Mouse (Mus musculus) heart, postnatal 0 days (tissue): ENCODE results near the gene Slfn9. TPM values are rescaled to one million over a fixed set of nuclear protein-coding genes. Genes with fewer than 3 reads are reported as not detected.

Source experiments
- ATAC-seq: fragments of 200-750 bp; cut with Nextera tagmentation; 2 replicates; pipeline ENCODE4 v1.8.0; 2017; ENCODE audit warnings: low read depth, moderate number of reproducible peaks, moderate library complexity; ENCODE audit not compliant: insufficient read depth
- DNase-seq: peaks from one replicate; pipeline ENCODE4 v3.0.0-alpha.2; 2016; ENCODE audit warnings: low spot score
- H3K27ac ChIP-seq: fragments of 300-500 bp; sonication (generic); 2 replicates; pipeline ENCODE4 v1.5.1; 2014; ENCODE audit warnings: low read depth, mild to moderate bottlenecking
- H3K27me3 ChIP-seq: fragments of 300-500 bp; sonication (generic); 2 replicates; pipeline ENCODE4 v1.6.1; 2014; ENCODE audit warnings: low read length, mixed read lengths; ENCODE audit not compliant: control insufficient read depth, insufficient read depth
- H3K36me3 ChIP-seq: fragments of 300-500 bp; sonication (generic); replicated peaks from 2 replicates; pipeline ENCODE4 v1.6.1; 2014; ENCODE audit warnings: low read length, mixed read lengths; ENCODE audit not compliant: control insufficient read depth, insufficient read depth
- H3K4me1 ChIP-seq: fragments of 300-500 bp; sonication (generic); 2 replicates; pipeline ENCODE4 v1.6.1; 2014; ENCODE audit warnings: antibody characterized with exemption; ENCODE audit not compliant: control insufficient read depth, insufficient read depth
- H3K4me2 ChIP-seq: fragments of 300-500 bp; sonication (generic); 2 replicates; pipeline ENCODE4 v1.6.1; 2014; ENCODE audit warnings: low read depth, mild to moderate bottlenecking, low read length, moderate library complexity
- H3K4me3 ChIP-seq: fragments of 300-500 bp; sonication (generic); 2 replicates; pipeline ENCODE4 v1.5.1; 2014; ENCODE audit warnings: low read depth, low read length
- H3K9ac ChIP-seq: fragments of 300-500 bp; sonication (generic); replicated peaks from 2 replicates; pipeline ENCODE4 v1.6.1; 2014; ENCODE audit warnings: low read depth, low read length, mixed read lengths
- H3K9me3 ChIP-seq: fragments of 300-500 bp; sonication (generic); replicated peaks from 2 replicates; pipeline ENCODE4 v1.6.1; 2016; ENCODE audit warnings: low read length; ENCODE audit not compliant: control insufficient read depth
- CTCF ChIP-seq: IDR thresholded peaks from 2 replicates; pipeline ENCODE4 v1.5.1; 2016; ENCODE audit warnings: antibody characterized with exemption, control low read depth, low read depth
- EP300 ChIP-seq: IDR thresholded peaks from 2 replicates; pipeline ENCODE4 v1.6.1; 2016; ENCODE audit warnings: antibody characterized with exemption, low read depth
- WGBS: fragments of 180-500 bp; shearing (Covaris S2); extraction: QIAGEN DNeasy Blood & Tissue Kit; methylation state at CpG from one replicate; pipeline ENCODE4 v1.1.7; 2014; 5-methylcytosine and 5-hydroxymethylcytosine counted together
- microRNA-seq: library from miRNA; unstranded; fragments of <30 nt; microRNA quantifications from one replicate; pipeline ENCODE4, GENCODE M21; 2016
- polyA plus RNA-seq: library from polyadenylated mRNA; unstranded; fragments of >200 nt; fragmentation: Nextera tagmentation; extraction: Ambion mirVana; gene quantifications from 2 replicates; pipeline ENCODE4 v1.2.1, GENCODE M21; 2015
- total RNA-seq: library from RNA; depleted of rRNA; stranded (reverse); fragments of >200 nt; gene quantifications from 2 replicates; pipeline ENCODE4 v1.2.3, GENCODE M21; 2014; ENCODE audit warnings: low replicate concordance; rRNA removed

Gene Slfn9
- total and polyA plus RNA-seq, 2 experiments from 2014 or later, result 3.1 to 4.9 TPM

DNA sequence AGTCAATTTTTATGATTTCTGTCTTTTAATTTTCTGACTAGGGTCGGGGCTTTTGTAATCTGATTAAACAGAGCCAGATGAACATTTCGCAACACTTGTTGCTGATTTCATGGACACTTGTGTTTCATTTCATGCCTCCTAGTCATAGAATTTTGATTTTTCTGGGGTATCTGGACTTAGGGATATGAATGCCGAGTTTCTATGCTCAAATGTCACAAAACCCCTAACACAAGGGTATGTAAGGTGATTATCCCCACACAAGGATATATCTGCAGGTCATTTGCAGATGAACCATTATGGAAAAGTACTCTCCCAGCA lies 62.0 kb downstream of the Slfn9 start:
- Histone ChIP-seq H3K36me3 (peaks cover 61% of the 10 kb centered on the region), H3K4me1 (0 out of 2 replicates have a peak, but pooled peaks cover 7% of the 10 kb centered on the region), H3K4me3 (no peak overlapping the region), H3K9me3 (peaks cover 16% of the 10 kb centered on the region), H3K27me3 (no peaks in the 10 kb centered on the region), H3K9ac (no peak overlapping the region), H3K27ac (no peak overlapping the region), H3K4me2 (no peak overlapping the region)
- ATAC-seq (no peak), DNase-seq (no peak)
- WGBS, result 79% methylated on average over 3 of the region's 3 CpGs
- no peak for TF ChIP-seq CTCF
- TF ChIP-seq EP300, result no peak

DNA sequence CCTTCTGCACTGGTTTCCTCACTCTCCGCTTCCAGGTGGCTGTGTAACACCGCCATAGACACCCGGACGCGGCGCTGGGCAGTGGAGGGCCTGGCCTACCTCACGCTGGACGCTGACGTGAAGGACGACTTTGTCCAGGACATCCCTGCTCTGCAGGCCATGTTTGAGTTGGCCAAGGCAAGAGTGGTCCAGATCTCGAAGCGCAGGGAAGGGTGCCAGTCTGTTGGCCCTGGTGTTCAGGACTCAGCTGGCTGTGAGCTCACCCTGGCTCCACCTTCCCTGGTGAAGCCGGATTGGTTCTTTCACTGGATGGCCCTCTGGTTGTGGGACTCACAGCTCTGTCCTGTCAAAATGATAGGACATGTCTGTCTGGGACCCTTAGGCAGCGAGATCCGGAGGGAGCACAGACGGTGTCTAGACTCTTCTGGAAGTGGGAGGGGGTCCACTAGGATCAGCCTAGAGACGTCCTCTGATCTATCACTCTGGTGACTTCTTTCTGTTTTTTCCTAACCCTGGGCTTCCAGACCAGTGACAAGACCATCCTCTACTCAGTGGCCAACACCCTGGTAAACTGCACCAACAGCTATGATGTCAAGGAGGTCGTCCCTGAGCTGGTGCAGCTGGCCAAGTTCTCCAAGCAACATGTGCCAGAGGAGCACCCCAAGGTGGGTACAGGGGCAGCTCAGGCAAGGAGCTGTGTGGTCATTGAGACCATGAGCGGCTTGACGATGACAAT lies 62.6 kb downstream of the Slfn9 start:
- TF ChIP-seq EP300 (no peak), CTCF (no peak)
- Histone ChIP-seq H3K4me2 (no peak overlapping the region), H3K4me1 (0 out of 2 replicates have a peak, but pooled peaks cover 7% of the 10 kb centered on the region), H3K4me3 (no peak overlapping the region), H3K36me3 (peaks cover 58% of the 10 kb centered on the region), H3K27me3 (no peaks in the 10 kb centered on the region), H3K9me3 (peaks cover 16% of the 10 kb centered on the region), H3K9ac (no peak overlapping the region), H3K27ac (no peak overlapping the region)
- 0 out of 2 replicates have a peak, but pooled peaks have one; percentile 24 for ATAC-seq
- 68% methylated on average over 20 of the region's 20 CpGs for WGBS
- no peak for DNase-seq

Small RNA genes within 50 kb of the gene (microRNA-seq; reads per million reads assigned to microRNA genes)
- not detected for gene Gm27598
- gene Mir7679, result not detected

Other genes starting within 250 kb of the Slfn9 start
- not detected in 2 replicates for gene Cct6b, start 227.5 kb downstream of the Slfn9 start, total RNA-seq
- 0.25 and 0.32 TPM in 2 replicates for gene Cct6b, start 227.5 kb downstream of the Slfn9 start, polyA plus RNA-seq
- 4.1 and 11.4 TPM in 2 replicates for gene Zfp830, start 227.5 kb downstream of the Slfn9 start, total RNA-seq
- 21.7 and 23.9 TPM in 2 replicates for gene Zfp830, start 227.5 kb downstream of the Slfn9 start, polyA plus RNA-seq
- gene Lig3, start 210.7 kb downstream of the Slfn9 start, total RNA-seq, result 24.7 and 34.8 TPM in 2 replicates
- gene Lig3, start 210.7 kb downstream of the Slfn9 start, polyA plus RNA-seq, result 11.3 and 12.1 TPM in 2 replicates
- gene Rffl, start 120.6 kb downstream of the Slfn9 start, total RNA-seq, result 3.8 and 4.8 TPM in 2 replicates
- 2.3 and 2.4 TPM in 2 replicates for gene Rffl, start 120.6 kb downstream of the Slfn9 start, polyA plus RNA-seq
- 10.8 and 11.5 TPM in 2 replicates for gene Rad51d, start 101.2 kb downstream of the Slfn9 start, total RNA-seq
- gene Rad51d, start 101.2 kb downstream of the Slfn9 start, polyA plus RNA-seq, result 9.9 and 11.8 TPM in 2 replicates
- not detected in 2 replicates for gene Fndc8, start 99.7 kb downstream of the Slfn9 start, total RNA-seq
- 0.10 and 0.12 TPM in 2 replicates for gene Fndc8, start 99.7 kb downstream of the Slfn9 start, polyA plus RNA-seq
- gene Nle1, start 83.4 kb downstream of the Slfn9 start, total RNA-seq, result 25.9 and 28.1 TPM in 2 replicates
- gene Nle1, start 83.4 kb downstream of the Slfn9 start, polyA plus RNA-seq, result 9.0 and 9.4 TPM in 2 replicates
- 200 and 239 TPM in 2 replicates for gene Unc45b, start 81.3 kb downstream of the Slfn9 start, total RNA-seq
- gene Unc45b, start 81.3 kb downstream of the Slfn9 start, polyA plus RNA-seq, result 153 and 167 TPM in 2 replicates
- 21.5 and 29.0 TPM in 2 replicates for gene Slfn5, start 40.5 kb downstream of the Slfn9 start, total RNA-seq
- gene Slfn5, start 40.5 kb downstream of the Slfn9 start, polyA plus RNA-seq, result 15.6 and 18.7 TPM in 2 replicates
- gene Slfn8, start 29.0 kb upstream of the Slfn9 start, total RNA-seq, result 0.61 and 2.5 TPM in 2 replicates
- gene Slfn8, start 29.0 kb upstream of the Slfn9 start, polyA plus RNA-seq, result 0.41 and 0.51 TPM in 2 replicates
- 3.7 and 5.2 TPM in 2 replicates for gene Slfn2, start 73.3 kb upstream of the Slfn9 start, total RNA-seq
- gene Slfn2, start 73.3 kb upstream of the Slfn9 start, polyA plus RNA-seq, result 3.9 and 5.2 TPM in 2 replicates
- 0.31 TPM in 1 of 2 replicates, not detected in the other for gene Slfn1, start 125.0 kb upstream of the Slfn9 start, total RNA-seq
- 0.18 and 0.33 TPM in 2 replicates for gene Slfn1, start 125.0 kb upstream of the Slfn9 start, polyA plus RNA-seq
- gene Slfn4, start 183.4 kb upstream of the Slfn9 start, total RNA-seq, result 0.27 and 1.1 TPM in 2 replicates
- gene Slfn4, start 183.4 kb upstream of the Slfn9 start, polyA plus RNA-seq, result 0.07 TPM in 1 of 2 replicates, not detected in the other
- 2.4 and 2.6 TPM in 2 replicates for gene Slfn3, start 199.5 kb upstream of the Slfn9 start, total RNA-seq
- gene Slfn3, start 199.5 kb upstream of the Slfn9 start, polyA plus RNA-seq, result 0.98 and 1.1 TPM in 2 replicates